In the genomic region with DNA sequence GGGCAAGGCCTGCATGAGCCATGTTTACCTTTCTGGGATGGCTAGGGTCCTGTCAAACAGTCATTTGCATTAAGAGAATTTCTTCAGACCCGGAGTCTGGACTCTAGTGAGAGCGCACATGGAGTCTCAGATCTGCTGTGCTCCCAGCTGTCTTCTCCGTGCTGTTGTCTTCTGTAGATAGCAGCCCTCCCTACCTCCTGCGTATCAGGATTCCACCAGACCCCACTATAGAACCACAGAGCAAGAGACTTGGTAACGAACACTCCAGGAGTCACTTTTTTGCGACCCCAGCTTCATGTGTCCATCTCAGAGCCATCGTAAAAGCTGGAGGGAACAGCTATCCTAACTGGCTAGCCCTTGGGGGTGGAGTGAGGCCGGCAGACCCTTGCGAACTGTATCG, we compare ENCODE assay signal across 14 mouse cellular contexts. TPM values are rescaled to one million over a fixed set of nuclear protein-coding genes. Genes with fewer than 3 reads are reported as not detected.
DNase-seq lines count a peak whose midpoint lies in the region; ATAC-seq and TF ChIP-seq lines count a peak whose summit lies in the region.
"Had no signal": no experiment of that assay in that cellular context is flagged by ENCODE, and none has a peak within 500 bp of the region (broad histone marks: within the 10 kb centered on the region; RNA-seq: fewer than 3 reads in every experiment).

No protein-coding gene starts in this region.

- TF ChIP-seq CTCF in midbrain, postnatal 0 days (IDR thresholded peaks at IDR 0.05) = no peak
- TF ChIP-seq CTCF in kidney, adult 2 months (conservative IDR thresholded peaks at IDR 0.05; ENCODE audit: insufficient read depth, insufficient read length, low read depth, low read length) = no peak

- DNase-seq in embryo, embryonic 10 days (ENCODE audit: low spot score) = peak; percentile 28
- DNase-seq in embryo, embryonic 9.5 days (ENCODE audit: extremely low spot score) = no peak
- no peak for DNase-seq in midbrain, postnatal 0 days (ENCODE audit: low spot score)
- DNase-seq in lung, postnatal 25 days (ENCODE audit: low spot score) = no peak
- no peak for DNase-seq in kidney, adult 2 months
- no peak for DNase-seq in cerebellum, postnatal 4 days (ENCODE audit: low spot score in 2 of 2)
- DNase-seq: adrenal gland, adult 8-10 months; cerebellum, adult 8-10 months had no signal

- peak overlapping the region; percentile 90 for H3K27ac ChIP-seq in forebrain, embryonic 15.5 days (replicated peaks)
- H3K27ac ChIP-seq in liver, embryonic 12.5 days = no peak overlapping the region
- peak overlapping the region; percentile 80 for H3K27ac ChIP-seq in midbrain, postnatal 0 days (ENCODE audit: low read depth, low read length)
- no peak overlapping the region for H3K27ac ChIP-seq in kidney, adult 2 months (ENCODE audit: insufficient read depth, low read depth, low read length)
- H3K27ac ChIP-seq: macrophage had no signal

- no peak for TF ChIP-seq POLR2A in kidney, adult 2 months (IDR thresholded peaks at IDR 0.05; ENCODE audit: low read depth, low read length)

- H3K4me2 ChIP-seq in forebrain, embryonic 15.5 days (replicated peaks) = peak overlapping the region; percentile 27
- H3K4me2 ChIP-seq in liver, embryonic 12.5 days = peak overlapping the region; percentile 26; the same call in 1 of the 2 replicates
- no peak overlapping the region for H3K4me2 ChIP-seq in midbrain, postnatal 0 days (ENCODE audit: low read depth, low read length, poor library complexity, severe bottlenecking)

- no peaks in the 10 kb centered on the region for H3K27me3 ChIP-seq in forebrain, embryonic 15.5 days
- H3K27me3 ChIP-seq in liver, embryonic 12.5 days (replicated peaks) = no peaks in the 10 kb centered on the region
- no peaks in the 10 kb centered on the region for H3K27me3 ChIP-seq in midbrain, postnatal 0 days (ENCODE audit: insufficient read depth, low read length)
- no peaks in the 10 kb centered on the region for H3K27me3 ChIP-seq in kidney, adult 2 months (replicated peaks; ENCODE audit: control insufficient read depth, insufficient read depth, low read length)

- ATAC-seq in forebrain, embryonic 15.5 days (replicated peaks) = peak; percentile 18; the same call in 1 of the 2 replicates
- ATAC-seq in liver, embryonic 12.5 days = peak; percentile 64
- ATAC-seq in midbrain, postnatal 0 days (ENCODE audit: low FRiP score) = no peak
- ATAC-seq: inflammation-experienced regulatory T-cells, adult 6 months had no signal

- no peaks in the 10 kb centered on the region for H3K9me3 ChIP-seq in forebrain, embryonic 15.5 days
- H3K9me3 ChIP-seq in liver, embryonic 12.5 days (replicated peaks) = no peaks in the 10 kb centered on the region
- H3K9me3 ChIP-seq in midbrain, postnatal 0 days (ENCODE audit: low read length) = no peaks in the 10 kb centered on the region
- H3K9me3 ChIP-seq: G1E; heart, embryonic 10.5 days had no signal

- WGBS in forebrain, embryonic 15.5 days = 26% methylated on average over 10 of the region's 10 CpGs
- 51% methylated on average over 10 of the region's 10 CpGs for WGBS in liver, embryonic 12.5 days (ENCODE audit: insufficient replicate concordance)
- WGBS in midbrain, postnatal 0 days = 19% methylated on average over 10 of the region's 10 CpGs
- 78% methylated on average over 10 of the region's 10 CpGs for WGBS in kidney, adult 2 months

- peaks cover 63% of the 10 kb centered on the region for H3K4me1 ChIP-seq in forebrain, embryonic 15.5 days
- peaks cover 32% of the 10 kb centered on the region for H3K4me1 ChIP-seq in liver, embryonic 12.5 days
- peaks cover 22% of the 10 kb centered on the region; the same call in 1 of the 2 replicates for H3K4me1 ChIP-seq in midbrain, postnatal 0 days (ENCODE audit: insufficient read depth, low read length)
- H3K4me1 ChIP-seq in kidney, adult 2 months (ENCODE audit: control insufficient read depth, insufficient read depth, low read length) = no peaks in the 10 kb centered on the region; the same call in 1 of the 2 replicates

- no peaks in the 10 kb centered on the region for H3K36me3 ChIP-seq in forebrain, embryonic 15.5 days
- H3K36me3 ChIP-seq in liver, embryonic 12.5 days = no peaks in the 10 kb centered on the region
- no peaks in the 10 kb centered on the region for H3K36me3 ChIP-seq in midbrain, postnatal 0 days (ENCODE audit: insufficient read depth, low read length)
- H3K36me3 ChIP-seq in kidney, adult 2 months (ENCODE audit: control insufficient read depth, insufficient read depth, low read length) = no peaks in the 10 kb centered on the region
- H3K36me3 ChIP-seq: G1E; heart, embryonic 10.5 days had no signal

- no peak overlapping the region for H3K9ac ChIP-seq in forebrain, embryonic 15.5 days (replicated peaks)
- no peak overlapping the region for H3K9ac ChIP-seq in liver, embryonic 12.5 days
- H3K9ac ChIP-seq in midbrain, postnatal 0 days (replicated peaks; ENCODE audit: low read length, poor library complexity, severe bottlenecking) = no peak overlapping the region

- no peak overlapping the region for H3K4me3 ChIP-seq in forebrain, embryonic 15.5 days
- H3K4me3 ChIP-seq in liver, embryonic 12.5 days = no peak overlapping the region
- H3K4me3 ChIP-seq in midbrain, postnatal 0 days (ENCODE audit: low read depth, low read length) = no peak overlapping the region
- no peak overlapping the region for H3K4me3 ChIP-seq in kidney, adult 2 months (ENCODE audit: insufficient read depth, low read depth, low read length)
- H3K4me3 ChIP-seq: heart, embryonic 10.5 days had no signal

RNA-seq across cellular contexts. Expression of gene Srgap3, which starts 25.1 kb away (rescaled TPM):
- polyA plus RNA-seq in forebrain, embryonic 15.5 days (2015; fragmentation: Nextera tagmentation; extraction: Ambion mirVana) = 33.7 and 34.0 TPM in 2 replicates
- 0.85 and 1.3 TPM in 2 replicates for polyA plus RNA-seq in liver, embryonic 12.5 days (2016; fragmentation: Nextera tagmentation; extraction: Ambion mirVana)
- total RNA-seq in midbrain, postnatal 0 days (2014; rRNA removed) = 58.6 and 77.6 TPM in 2 replicates
- 20.9 and 29.8 TPM in 2 replicates for polyA plus RNA-seq in midbrain, postnatal 0 days (2015; fragmentation: Nextera tagmentation; extraction: Ambion mirVana)
- 5.5 and 5.8 TPM in 2 replicates for polyA plus RNA-seq in kidney, adult 2 months (2012; rRNA removed)
- polyA plus RNA-seq: G1E had no signal

Comparison
In these comparisons a context has a peak if more than half of its experiments do, and no peak if none do; other contexts are left out.
1. H3K27ac ChIP-seq: peak in forebrain, embryonic 15.5 days (single experiment) and midbrain, postnatal 0 days (single experiment); none in liver, embryonic 12.5 days (single experiment) and kidney, adult 2 months (single experiment).